Mouse (Mus musculus) testis, adult 10 weeks (tissue): ENCODE measurements around the gene Retreg3. TPM values are rescaled to one million over a fixed set of nuclear protein-coding genes. Genes with fewer than 3 reads are reported as not detected.

Experiments
- polyA plus RNA-seq: library from polyadenylated mRNA; stranded (reverse); fragments of 350-450 nt; fragmentation: Illumina TruSeq; extraction: RNeasy Lipid Tissue Mini Kit (QIAGEN cat#74804); gene quantifications from one replicate; pipeline ENCODE4 v1.2.3, GENCODE M21; 2014; ENCODE audit warnings: low read depth, low replicate concordance

Retreg3 gene
- polyA plus RNA-seq, result 14.0 TPM

DNA sequence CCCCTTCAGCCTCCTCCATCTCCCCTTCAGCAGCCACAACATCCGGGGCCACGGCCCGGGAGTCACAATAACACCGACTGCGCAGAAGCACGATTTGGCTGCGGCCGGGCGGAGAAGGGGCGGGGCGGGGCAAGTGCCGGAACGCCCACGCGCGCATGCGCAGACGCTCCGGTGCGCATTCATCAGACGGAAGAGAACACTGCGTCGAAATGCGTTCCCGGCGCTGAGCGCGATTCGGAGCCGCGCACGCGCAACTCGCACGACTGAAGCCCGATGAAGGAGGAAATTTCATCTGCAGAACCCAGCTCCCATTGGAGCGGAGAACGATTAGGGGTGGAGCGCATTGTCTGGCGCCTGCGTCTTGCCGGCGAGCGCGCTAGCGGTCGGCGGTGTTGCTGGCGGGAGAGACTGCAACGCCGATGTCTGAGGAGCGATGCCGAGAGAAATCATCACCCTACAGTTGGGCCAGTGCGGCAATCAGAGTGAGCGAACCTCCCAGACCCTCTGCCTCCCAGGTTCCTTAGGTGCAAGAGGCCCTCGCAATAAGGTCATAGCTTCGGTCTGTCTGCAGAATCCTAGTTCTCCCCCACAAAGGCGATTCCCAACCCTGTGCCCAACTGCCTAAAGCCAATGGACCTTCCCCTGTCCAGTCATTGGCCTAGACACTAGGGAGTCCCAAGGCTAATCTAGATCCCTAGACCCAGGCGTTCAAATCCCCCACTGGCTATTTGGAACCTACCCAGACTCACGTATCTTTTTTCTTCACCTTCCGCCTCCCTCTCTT is at the start of gene Retreg3, which contains the start of gene Tubg1:
Gene Retreg3, minus strand, starts transcription at position 133 of the 784 bp plus-strand sequence.
Gene Tubg1, plus strand, starts transcription at position 178 of the 784 bp plus-strand sequence.

DNA sequence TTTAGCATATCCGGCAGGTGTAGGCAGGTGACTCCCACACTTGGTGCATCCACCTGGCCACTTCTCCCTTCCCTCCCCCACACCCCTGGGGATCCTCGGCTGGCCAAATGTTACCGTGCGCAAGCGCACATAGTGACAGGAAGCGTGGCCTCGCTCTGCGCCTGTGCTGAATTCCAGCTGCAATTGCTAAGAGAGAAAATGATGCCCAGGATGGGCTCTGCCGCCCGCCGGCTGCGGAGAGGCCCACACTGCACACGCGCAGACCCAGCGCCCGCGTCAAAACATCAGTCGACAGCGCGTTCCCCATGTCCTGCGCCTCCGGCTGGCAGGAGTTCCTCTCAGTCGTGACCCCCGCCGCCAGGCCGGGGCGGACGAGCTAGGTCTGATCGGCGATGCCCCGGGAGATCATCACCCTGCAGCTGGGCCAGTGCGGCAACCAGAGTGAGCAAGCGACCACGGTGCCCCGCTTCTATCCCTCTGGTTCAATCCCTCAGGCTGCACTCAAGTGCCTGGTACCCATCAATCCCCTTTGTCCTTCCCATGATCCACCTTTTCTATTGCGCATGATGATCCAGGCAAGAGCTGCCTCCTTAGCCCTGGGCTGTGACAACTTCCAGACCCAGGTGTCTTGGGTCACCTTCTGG is 36.2 kb upstream of the Retreg3 start, which contains the start of gene Tubg2:
Gene Tubg2, plus strand, starts transcription at position 180 of the 644 bp plus-strand sequence.

GRCm38 (mm10) chr11:101095314-101096024 is 24.2 kb downstream of the Retreg3 start, which contains the start of gene Psmc3ip:
TSS of gene Psmc3ip (minus strand) at chr11:101095436.

GRCm38 (mm10) chr11:101086756-101087681 is 32.7 kb downstream of the Retreg3 start, which contains the start of gene Mlx:
TSS of gene Mlx (plus strand) at chr11:101087277.

DNA sequence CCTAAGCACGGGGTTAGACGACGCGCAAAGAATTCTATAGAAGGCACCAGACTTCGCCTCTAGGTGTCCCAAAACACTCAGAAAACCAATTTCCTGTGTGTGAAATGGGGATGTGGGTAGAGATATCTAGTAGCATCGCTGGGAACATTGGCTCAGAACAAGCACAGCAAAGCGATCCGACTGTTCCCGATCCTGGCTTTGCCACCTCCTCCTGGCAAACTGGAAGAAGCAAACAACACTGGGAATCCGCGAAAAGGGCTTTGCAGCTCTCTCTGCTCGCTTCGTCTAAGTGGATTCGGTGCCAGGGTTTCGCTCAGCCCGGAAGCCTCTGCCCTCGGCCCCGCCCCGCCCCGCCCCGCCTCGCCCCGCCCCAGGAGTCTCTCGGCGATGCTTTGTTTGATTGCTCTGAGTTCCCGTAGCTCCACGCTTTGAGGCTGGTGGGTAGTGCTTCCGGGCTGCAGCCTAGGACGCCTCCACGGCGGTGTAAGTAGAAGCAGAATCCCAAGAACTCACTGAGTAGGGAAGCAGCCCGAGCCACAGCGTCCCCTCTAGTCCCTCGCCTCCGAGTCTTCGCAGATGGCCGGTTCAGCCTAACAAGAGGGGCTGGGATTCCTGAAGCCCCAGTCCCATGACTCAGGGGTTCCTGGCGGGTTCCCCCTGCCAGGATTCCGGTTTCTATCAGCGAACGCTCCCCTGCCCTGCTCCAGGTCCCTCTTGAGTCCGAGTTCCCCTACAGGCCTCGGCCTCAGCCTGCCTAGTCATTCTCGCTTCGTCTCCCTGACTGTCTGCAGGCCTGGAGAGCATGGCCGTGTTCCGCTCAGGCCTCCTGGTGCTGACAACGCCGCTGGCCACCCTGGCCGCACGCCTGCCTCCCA is 37.2 kb downstream of the Retreg3 start, which contains the start of gene Coasy:
Gene Coasy, plus strand, starts transcription at position 358 of the 875 bp plus-strand sequence.

GRCm38 (mm10) chr11:101078121-101078520 is 41.6 kb downstream of the Retreg3 start, which contains the start of gene Hsd17b1:
TSS of gene Hsd17b1 (plus strand) at chr11:101078411.

GRCm38 (mm10) chr11:101069391-101070188 is 50.1 kb downstream of the Retreg3 start, which contains the start of gene Naglu:
TSS of gene Naglu (plus strand) at chr11:101070012.

Other genes with a start within 250 kb of the Retreg3 start
- gene Stat3, start 180.4 kb downstream of the Retreg3 start, polyA plus RNA-seq, result 10.7 TPM
- gene Cavin1, start 149.0 kb downstream of the Retreg3 start, polyA plus RNA-seq, result 5.4 TPM
- 31.0 TPM for gene Atp6v0a1, start 110.4 kb downstream of the Retreg3 start, polyA plus RNA-seq
- 0.98 TPM for gene Naglu, start 49.9 kb downstream of the Retreg3 start, polyA plus RNA-seq
- 0.62 TPM for gene Hsd17b1, start 41.5 kb downstream of the Retreg3 start, polyA plus RNA-seq
- gene Coasy, start 37.3 kb downstream of the Retreg3 start, polyA plus RNA-seq, result 1.7 TPM
- gene Mlx, start 32.6 kb downstream of the Retreg3 start, polyA plus RNA-seq, result 8.3 TPM
- gene Psmc3ip, start 24.5 kb downstream of the Retreg3 start, polyA plus RNA-seq, result 124 TPM
- gene Tubg1, start within 50 bp of the Retreg3 start, polyA plus RNA-seq, result 2.5 TPM
- gene Tubg2, start 36.0 kb upstream of the Retreg3 start, polyA plus RNA-seq, result 0.22 TPM
- 0.13 TPM for gene Cntnap1, start 50.6 kb upstream of the Retreg3 start, polyA plus RNA-seq
- not detected for gene Plekhh3, start 51.5 kb upstream of the Retreg3 start, polyA plus RNA-seq
- gene Ccr10, start 55.5 kb upstream of the Retreg3 start, polyA plus RNA-seq, result not detected
- 12.7 TPM for gene Ezh1, start 106.6 kb upstream of the Retreg3 start, polyA plus RNA-seq
- 1.1 TPM for gene Ramp2, start 126.1 kb upstream of the Retreg3 start, polyA plus RNA-seq
- 28.3 TPM for gene Vps25, start 133.8 kb upstream of the Retreg3 start, polyA plus RNA-seq
- gene Wnk4, start 140.7 kb upstream of the Retreg3 start, polyA plus RNA-seq, result 1.5 TPM
- 172 TPM for gene Cntd1, start 159.1 kb upstream of the Retreg3 start, polyA plus RNA-seq
- 4.0 TPM for gene Coa3, start 159.2 kb upstream of the Retreg3 start, polyA plus RNA-seq
- 78.8 TPM for gene Becn1, start 182.4 kb upstream of the Retreg3 start, polyA plus RNA-seq
- 427 TPM for gene Psme3, start 196.3 kb upstream of the Retreg3 start, polyA plus RNA-seq
- gene Aoc2, start 205.2 kb upstream of the Retreg3 start, polyA plus RNA-seq, result 0.48 TPM
- gene Aoc3, start 210.7 kb upstream of the Retreg3 start, polyA plus RNA-seq, result 2.1 TPM
- gene G6pc, start 247.7 kb upstream of the Retreg3 start, polyA plus RNA-seq, result not detected